Mouse (Mus musculus) ES-E14 (cell line): ENCODE results near the gene Ranbp9. TPM values are rescaled to one million over a fixed set of nuclear protein-coding genes. Genes with fewer than 3 reads are reported as not detected.

Source experiments
- DNase-seq: peaks from one replicate; pipeline ENCODE4 v3.0.0-alpha.2; 2013; ENCODE audit warnings: low read depth, low spot score
- H3K27ac ChIP-seq: 2 replicates; pipeline ENCODE4 v1.5.1; 2012; ENCODE audit warnings: low read depth, mild to moderate bottlenecking, low read length, moderate library complexity, mixed read lengths; ENCODE audit not compliant: poor library complexity, insufficient read depth, severe bottlenecking
- H3K36me3 ChIP-seq: 2 replicates; pipeline ENCODE4 v1.6.1; 2012; ENCODE audit warnings: mild to moderate bottlenecking, low read length, moderate library complexity, mixed read lengths; ENCODE audit not compliant: control insufficient read depth, poor library complexity, insufficient read depth, severe bottlenecking
- H3K4me1 ChIP-seq, 2 experiments: fragments of 150-350 bp in 1 of 2; sonication (generic) in 1 of 2; 2 replicates each; pipeline ENCODE4 v1.6.1; 2012; ENCODE audit warnings: low read length in 2 of 2, mild to moderate bottlenecking in 1 of 2, mixed read lengths in 1 of 2; ENCODE audit not compliant: control insufficient read depth in 2 of 2, insufficient read depth in 2 of 2, poor library complexity in 1 of 2
- H3K4me3 ChIP-seq, 2 experiments: fragments of 150-350 bp in 1 of 2; sonication (generic) in 1 of 2; 2 replicates each; pipeline ENCODE4 v1.5.1; 2012; ENCODE audit warnings: low read length in 2 of 2, low read depth in 1 of 2, mild to moderate bottlenecking in 1 of 2, mixed read lengths in 1 of 2; ENCODE audit not compliant: insufficient read depth in 1 of 2, poor library complexity in 1 of 2, severe bottlenecking in 1 of 2
- H3K9ac ChIP-seq: 2 replicates; pipeline ENCODE4 v1.6.1; 2012; ENCODE audit warnings: low read depth, mild to moderate bottlenecking, low read length, mixed read lengths; ENCODE audit not compliant: poor library complexity, insufficient read depth, severe bottlenecking
- H3K9me3 ChIP-seq: fragments of 150-350 bp; sonication (generic); 2 replicates; pipeline ENCODE4 v1.6.1; 2012; ENCODE audit warnings: low read depth, mild to moderate bottlenecking, low read length; ENCODE audit not compliant: control insufficient read depth, insufficient read depth
- CHD2 ChIP-seq: IDR thresholded peaks from 2 replicates; pipeline ENCODE4 v1.6.1; 2014; ENCODE audit warnings: mild to moderate bottlenecking, low read depth, low read length, inconsistent platforms
- HCFC1 ChIP-seq: IDR thresholded peaks from 2 replicates; pipeline ENCODE4 v1.6.1; 2012; ENCODE audit warnings: low read length, inconsistent platforms, borderline replicate concordance; ENCODE audit not compliant: insufficient read depth
- MAFK ChIP-seq: IDR thresholded peaks from 2 replicates; pipeline ENCODE4 v1.6.1; 2014; ENCODE audit warnings: mild to moderate bottlenecking, low read depth, low read length, inconsistent platforms; ENCODE audit not compliant: insufficient read depth
- ZC3H11A ChIP-seq: IDR thresholded peaks from 2 replicates; pipeline ENCODE4 v1.6.1; 2012; ENCODE audit warnings: low read depth, mild to moderate bottlenecking, inconsistent platforms, low read length, borderline replicate concordance
- ZNF384 ChIP-seq: IDR thresholded peaks from 2 replicates; pipeline ENCODE4 v1.6.1; 2012; ENCODE audit warnings: low read depth, low read length, inconsistent platforms
- in situ Hi-C, 2 experiments: fragments of 600-800 bp; cut with MboI; formaldehyde crosslinking; loops; one replicate each; pipeline ENCODE4 v1.15.1; 2025; ENCODE audit warnings: low sequenced_read_pairs in 2 of 2, inconsistent platforms in 1 of 2; ENCODE audit not compliant: unreplicated experiment in 2 of 2
- total RNA-seq: library from RNA; depleted of rRNA; stranded (reverse); fragments of 300-350 nt; gene quantifications from 2 replicates; pipeline ENCODE4 v1.2.3, GENCODE M21; 2012

Gene Ranbp9
- total RNA-seq, 1 experiment, result 27.8 TPM

- no peak for DNase-seq
- no peak overlapping the region for H3K4me3 ChIP-seq
- no peaks in the 10 kb centered on the region for H3K36me3 ChIP-seq
- H3K9me3 ChIP-seq, result no peaks in the 10 kb centered on the region
- no peak overlapping the region for H3K9ac ChIP-seq
- no peak for TF ChIP-seq CHD2
- H3K4me1 ChIP-seq, result peaks cover 0 to 10% of the 10 kb centered on the region in 2 experiments; a peak in 2 of 4 replicates
- no peak overlapping the region for H3K27ac ChIP-seq
- in situ Hi-C loops, result no loop called here
These were observed 43.6 kb upstream of the Ranbp9 start for GRCm38 (mm10) chr13:43524491-43525362.

GRCm38 (mm10) chr13:43523906-43524480 is 42.9 kb upstream of the Ranbp9 start:
- no peaks in the 10 kb centered on the region for H3K36me3 ChIP-seq
- no peak overlapping the region for H3K4me3 ChIP-seq
- no peak for DNase-seq
- in situ Hi-C loops, result no loop called here
- no peak for TF ChIP-seq ZNF384
- TF ChIP-seq MAFK, result no peak
- no peak for TF ChIP-seq ZC3H11A
- TF ChIP-seq HCFC1, result no peak
- TF ChIP-seq CHD2, result no peak
- no peak overlapping the region for H3K27ac ChIP-seq
- peaks cover 0 to 10% of the 10 kb centered on the region in 2 experiments; a peak in 2 of 4 replicates for H3K4me1 ChIP-seq
- no peaks in the 10 kb centered on the region for H3K9me3 ChIP-seq
- H3K9ac ChIP-seq, result no peak overlapping the region

DNA sequence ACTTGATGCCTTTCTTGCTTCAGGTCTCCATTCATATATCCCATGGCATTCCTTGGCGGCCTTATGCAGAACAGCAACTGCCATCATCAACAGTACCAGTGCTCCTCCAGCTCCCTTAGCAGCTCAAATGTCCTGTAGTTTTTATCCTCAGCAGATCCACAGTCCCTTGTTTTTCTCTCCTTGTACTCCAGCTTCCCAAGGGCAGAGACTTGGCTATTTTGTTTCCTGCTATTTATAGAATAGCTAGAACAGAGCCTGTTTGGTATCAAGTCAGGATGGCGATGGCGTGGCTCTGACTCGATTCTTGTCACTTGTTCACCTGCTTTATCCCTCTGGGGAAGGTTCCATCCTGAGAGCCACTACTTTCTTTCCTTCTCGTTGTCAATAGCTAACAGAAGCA is 40.9 kb upstream of the Ranbp9 start:
- no peak for TF ChIP-seq CHD2
- no peak for TF ChIP-seq ZC3H11A
- no peak for TF ChIP-seq MAFK
- TF ChIP-seq ZNF384, result no peak
- no peak for TF ChIP-seq HCFC1
- in situ Hi-C loops, result no loop called here

DNA sequence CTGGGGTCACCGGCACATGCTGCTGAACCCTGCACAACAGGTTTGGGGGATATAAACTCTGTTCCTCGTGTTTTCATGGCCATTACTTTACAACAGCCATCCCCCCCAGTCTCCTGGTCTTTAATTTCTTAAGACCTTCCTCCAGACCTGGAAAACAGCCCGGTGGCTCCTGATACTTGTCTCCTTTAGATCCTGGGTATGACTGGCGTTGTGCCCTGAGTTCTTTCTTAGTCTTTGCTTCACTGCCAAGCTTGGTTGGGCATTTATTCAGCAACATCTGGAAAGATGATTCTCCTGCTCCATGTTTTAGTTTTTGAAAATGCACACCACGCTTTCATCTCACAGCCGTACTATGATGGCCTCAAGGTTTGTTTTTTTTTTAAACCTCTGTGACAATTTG is 38.2 kb upstream of the Ranbp9 start:
- TF ChIP-seq ZNF384, result no peak
- TF ChIP-seq HCFC1, result no peak
- no peak for TF ChIP-seq MAFK
- no peak for TF ChIP-seq CHD2
- no peak for TF ChIP-seq ZC3H11A
- Histone ChIP-seq H3K4me3 (no peak overlapping the region), H3K36me3 (no peaks in the 10 kb centered on the region), H3K27ac (no peak overlapping the region), H3K9ac (no peak overlapping the region), H3K4me1 (peaks cover 0 to 3% of the 10 kb centered on the region in 2 experiments; a peak in 2 of 4 replicates), H3K9me3 (no peaks in the 10 kb centered on the region)
- no peak for DNase-seq
- in situ Hi-C loops, result no loop called here

More for the DNA sequence above, 40.9 kb upstream of the Ranbp9 start:
- Histone ChIP-seq H3K9ac (no peak overlapping the region), H3K4me1 (peaks cover 0 to 10% of the 10 kb centered on the region in 2 experiments; a peak in 2 of 4 replicates), H3K27ac (no peak overlapping the region), H3K4me3 (no peak overlapping the region), H3K36me3 (no peaks in the 10 kb centered on the region), H3K9me3 (no peaks in the 10 kb centered on the region)
- DNase-seq, result no peak
